Mouse (Mus musculus) skeletal muscle tissue, adult 2 months (tissue): Measurements from ENCODE around the gene Ap5z1.

Source experiments
- DNase-seq: peaks from one replicate; pipeline ENCODE4 v3.0.0-alpha.2; 2012; ENCODE audit warnings: low read depth, low spot score

The Ap5z1 gene

GRCm38 (mm10) chr5:142521195-142521866 lies 57.6 kb downstream of the Ap5z1 start:
- no peak for DNase-seq

- DNase-seq, result no peak
These were observed 61.1 kb downstream of the Ap5z1 start for GRCm38 (mm10) chr5:142524711-142525464.
